Mouse (Mus musculus) urinary bladder, postnatal 4 days (tissue): ENCODE measurements around the gene Hist1h4h.
"Not testable (repeated sequence)": the region's sequence is repeated elsewhere in the genome, so short reads cannot be mapped to it uniquely, and the experiment has no call there.

Experiments
- DNase-seq, 2 experiments: peaks; one replicate each; pipeline ENCODE4 v3.0.0; 2021 to 2022; ENCODE audit warnings: low spot score in 2 of 2

The Hist1h4h gene

DNA sequence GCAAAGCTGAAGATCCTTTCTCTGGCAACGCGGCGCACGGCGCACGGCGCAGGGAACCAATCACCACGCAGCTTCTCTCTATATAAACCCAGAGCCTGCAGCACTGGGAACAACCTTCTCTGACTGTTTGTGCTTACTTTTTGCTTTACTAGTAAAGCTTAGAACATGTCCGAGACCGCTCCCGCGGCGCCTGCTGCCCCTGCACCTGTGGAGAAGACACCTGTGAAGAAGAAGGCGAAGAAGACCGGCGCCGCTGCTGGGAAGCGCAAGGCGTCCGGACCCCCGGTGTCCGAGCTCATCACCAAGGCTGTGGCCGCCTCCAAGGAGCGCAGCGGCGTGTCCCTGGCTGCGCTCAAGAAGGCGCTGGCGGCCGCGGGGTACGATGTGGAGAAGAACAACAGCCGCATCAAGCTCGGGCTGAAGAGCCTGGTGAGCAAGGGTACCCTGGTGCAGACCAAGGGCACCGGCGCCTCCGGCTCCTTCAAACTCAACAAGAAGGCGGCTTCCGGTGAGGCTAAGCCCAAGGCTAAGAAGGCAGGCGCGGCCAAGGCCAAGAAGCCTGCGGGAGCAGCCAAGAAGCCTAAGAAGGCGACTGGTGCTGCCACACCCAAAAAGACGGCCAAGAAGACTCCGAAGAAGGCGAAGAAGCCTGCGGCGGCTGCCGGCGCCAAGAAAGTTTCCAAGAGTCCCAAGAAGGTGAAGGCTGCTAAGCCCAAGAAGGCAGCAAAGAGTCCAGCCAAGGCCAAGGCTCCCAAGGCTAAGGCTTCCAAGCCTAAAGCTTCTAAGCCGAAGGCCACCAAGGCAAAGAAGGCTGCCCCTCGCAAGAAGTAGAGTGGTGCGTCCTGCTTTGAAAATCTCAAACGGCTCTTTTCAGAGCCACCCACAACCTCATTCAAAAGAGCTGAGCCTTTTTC is 24.3 kb downstream of the Hist1h4h start:
- peak; percentile 65 to 74 for DNase-seq

DNA sequence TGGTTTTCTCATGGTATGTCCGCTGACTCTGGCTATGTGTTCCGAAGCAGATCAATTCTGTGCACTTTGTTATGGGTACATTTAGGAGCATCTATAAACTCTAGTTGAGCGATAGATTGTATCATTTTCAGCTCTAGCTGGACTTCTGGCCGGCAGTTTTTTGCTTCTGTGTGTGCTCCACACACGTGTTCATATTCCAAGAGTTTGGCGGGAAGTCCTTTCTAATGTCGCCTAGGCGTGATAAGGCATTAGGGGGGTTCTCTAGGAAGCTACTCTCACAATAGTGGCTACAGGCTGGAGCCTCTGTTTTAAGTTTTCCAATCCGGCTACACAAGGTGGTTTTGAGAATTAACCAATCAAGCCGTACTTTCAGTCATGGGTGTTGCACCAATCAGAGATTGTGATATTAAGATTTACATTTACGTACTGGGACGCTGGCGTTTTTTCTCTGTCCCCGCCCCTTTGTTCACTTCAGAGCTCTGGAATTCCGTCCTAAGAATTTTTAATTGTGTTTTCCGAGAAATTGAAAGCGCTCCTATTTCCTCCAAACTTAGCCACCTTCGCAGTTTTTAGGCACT is 25.1 kb downstream of the Hist1h4h start:
- peak in 1 of 2 experiments; percentile 48 for DNase-seq

DNA sequence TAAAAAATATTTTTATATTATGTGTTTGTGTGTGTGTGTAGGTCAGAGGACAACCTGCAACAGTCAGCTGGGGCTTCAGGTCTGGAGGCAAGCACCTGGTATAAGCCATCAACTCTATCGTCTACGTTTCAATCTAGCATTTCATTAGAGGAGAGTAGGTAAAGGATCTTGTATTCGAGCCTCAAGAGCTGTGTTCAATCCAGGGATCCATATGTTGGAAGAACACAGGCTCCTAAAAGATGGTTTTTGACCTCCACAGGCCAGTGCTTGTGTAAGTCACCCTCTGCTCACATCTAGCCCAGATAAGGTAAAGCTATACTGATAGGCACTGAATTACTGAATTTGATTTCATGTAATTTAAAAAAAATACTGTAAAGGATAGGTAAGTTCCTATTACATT is 26.1 kb downstream of the Hist1h4h start:
- DNase-seq: no peak

DNA sequence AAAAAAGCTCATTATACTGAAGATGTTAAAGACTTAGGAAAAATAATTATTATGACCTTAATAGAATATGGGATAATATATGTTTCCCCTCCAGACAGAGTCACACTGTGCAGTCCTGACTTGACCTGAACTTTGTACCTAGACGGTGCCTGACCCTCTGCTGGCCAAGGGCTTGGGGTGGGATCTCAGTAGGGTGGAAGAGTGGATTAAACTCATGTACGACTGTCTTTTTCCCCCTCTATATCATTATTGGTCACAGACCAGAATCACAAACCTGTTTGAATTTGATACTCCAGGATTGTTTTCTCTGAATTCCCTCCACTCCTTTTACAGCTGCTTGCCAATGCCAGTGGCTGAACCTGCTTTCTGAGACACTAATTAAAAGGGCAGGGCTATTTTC is 29.8 kb downstream of the Hist1h4h start:
- not testable (repeated sequence) for DNase-seq

DNA sequence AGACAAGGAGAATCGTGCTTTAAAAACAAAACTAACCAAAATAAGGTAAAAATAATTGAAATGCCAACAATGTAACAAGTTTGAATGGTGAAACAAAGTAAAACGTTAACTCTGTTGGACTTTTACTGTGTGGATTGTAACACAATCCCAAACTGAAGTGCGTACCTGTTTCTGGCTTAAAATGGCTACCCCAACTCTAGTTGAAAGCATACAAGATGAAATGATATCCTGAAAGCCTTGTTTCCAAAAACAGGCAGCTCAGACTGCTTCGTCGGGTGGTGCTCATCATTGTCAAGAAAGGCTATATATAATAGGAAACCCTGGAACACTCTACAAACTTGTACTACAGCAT is 30.7 kb downstream of the Hist1h4h start:
- not testable (repeated sequence) for DNase-seq

DNA sequence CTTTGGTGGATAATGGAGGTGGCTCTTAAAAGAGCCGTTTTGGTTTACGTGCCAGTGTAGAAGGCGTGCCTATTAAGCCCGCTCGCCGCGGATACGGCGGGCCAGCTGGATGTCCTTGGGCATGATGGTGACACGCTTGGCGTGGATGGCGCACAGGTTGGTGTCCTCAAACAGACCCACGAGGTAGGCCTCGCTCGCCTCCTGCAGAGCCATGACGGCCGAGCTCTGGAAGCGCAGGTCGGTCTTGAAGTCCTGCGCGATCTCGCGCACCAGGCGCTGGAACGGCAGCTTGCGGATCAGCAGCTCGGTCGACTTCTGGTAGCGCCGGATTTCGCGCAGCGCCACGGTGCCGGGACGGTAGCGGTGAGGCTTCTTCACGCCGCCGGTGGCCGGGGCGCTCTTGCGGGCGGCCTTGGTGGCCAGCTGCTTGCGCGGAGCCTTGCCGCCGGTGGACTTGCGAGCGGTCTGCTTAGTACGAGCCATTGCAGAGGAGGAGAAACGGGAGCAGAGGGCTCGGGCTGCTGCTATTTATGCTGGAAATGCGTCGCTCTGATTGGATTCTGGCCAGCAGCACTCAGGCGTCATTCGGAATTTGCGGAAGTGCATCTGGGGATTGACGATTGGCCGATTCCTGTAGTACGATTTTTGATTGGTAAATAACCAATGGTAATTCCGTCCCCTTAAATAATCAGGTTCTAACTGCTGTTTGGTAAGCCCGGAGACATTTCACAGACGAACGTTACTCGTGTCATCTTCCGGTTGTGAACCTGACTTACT is 31.2 kb downstream of the Hist1h4h start, which contains the start of gene Hist1h3e:
Gene Hist1h3e, minus strand, starts transcription at position 487 of the 777 bp plus-strand sequence.
- peak; percentile 92 to 94 for DNase-seq

DNA sequence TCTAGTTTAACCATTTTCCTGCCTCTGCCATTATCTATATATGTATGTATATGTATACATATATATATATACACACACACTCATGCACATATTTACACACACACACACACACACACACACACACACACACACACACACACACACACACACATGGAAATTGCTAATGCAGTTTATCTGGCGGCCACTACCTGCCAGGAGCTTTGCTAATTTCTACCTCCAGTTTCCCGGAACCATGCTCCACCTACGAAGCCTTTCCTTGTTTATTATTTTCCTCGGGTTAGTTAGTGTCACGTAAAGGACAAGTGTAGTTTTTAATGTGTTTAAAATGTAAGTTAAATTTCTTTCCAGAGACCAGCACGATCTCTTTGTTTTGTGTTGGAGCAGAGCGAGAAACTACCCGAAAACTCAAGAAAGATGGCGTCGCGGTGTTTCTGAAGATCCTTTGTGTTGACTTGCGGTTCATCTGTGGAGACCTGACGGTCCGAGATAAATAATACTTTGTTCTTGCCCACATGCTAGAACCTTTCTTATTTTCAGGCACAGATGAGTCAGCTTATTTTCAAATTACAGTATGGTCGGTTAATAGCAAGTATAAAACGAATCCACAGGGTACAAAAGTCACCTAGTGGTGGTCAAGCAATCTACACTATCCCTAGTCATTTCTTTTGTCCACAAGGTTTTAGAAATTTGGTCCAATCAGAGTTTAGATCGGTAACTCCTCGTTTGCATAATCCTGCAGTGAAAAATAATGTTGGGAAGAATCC is 32.0 kb downstream of the Hist1h4h start:
- DNase-seq: no peak

DNA sequence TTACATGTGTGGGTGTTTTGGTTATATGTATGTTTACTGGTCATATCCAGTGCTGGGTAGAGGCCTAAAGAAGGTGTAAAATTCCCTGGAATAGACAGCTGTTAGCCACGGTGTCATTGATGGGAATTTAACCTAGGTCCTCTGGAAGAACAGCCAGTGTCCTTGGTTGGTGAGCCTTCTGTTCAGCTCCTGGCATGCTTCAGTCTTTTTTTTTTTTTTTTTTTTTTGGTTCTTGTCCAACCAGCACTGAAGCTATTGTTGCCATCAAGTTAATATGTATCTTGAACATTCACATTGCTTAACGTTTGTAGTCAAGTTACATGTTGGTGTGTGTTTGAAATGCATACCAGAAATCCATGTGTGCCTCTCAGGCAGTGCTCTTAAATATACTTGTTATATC is 33.6 kb downstream of the Hist1h4h start:
- no peak for DNase-seq

DNA sequence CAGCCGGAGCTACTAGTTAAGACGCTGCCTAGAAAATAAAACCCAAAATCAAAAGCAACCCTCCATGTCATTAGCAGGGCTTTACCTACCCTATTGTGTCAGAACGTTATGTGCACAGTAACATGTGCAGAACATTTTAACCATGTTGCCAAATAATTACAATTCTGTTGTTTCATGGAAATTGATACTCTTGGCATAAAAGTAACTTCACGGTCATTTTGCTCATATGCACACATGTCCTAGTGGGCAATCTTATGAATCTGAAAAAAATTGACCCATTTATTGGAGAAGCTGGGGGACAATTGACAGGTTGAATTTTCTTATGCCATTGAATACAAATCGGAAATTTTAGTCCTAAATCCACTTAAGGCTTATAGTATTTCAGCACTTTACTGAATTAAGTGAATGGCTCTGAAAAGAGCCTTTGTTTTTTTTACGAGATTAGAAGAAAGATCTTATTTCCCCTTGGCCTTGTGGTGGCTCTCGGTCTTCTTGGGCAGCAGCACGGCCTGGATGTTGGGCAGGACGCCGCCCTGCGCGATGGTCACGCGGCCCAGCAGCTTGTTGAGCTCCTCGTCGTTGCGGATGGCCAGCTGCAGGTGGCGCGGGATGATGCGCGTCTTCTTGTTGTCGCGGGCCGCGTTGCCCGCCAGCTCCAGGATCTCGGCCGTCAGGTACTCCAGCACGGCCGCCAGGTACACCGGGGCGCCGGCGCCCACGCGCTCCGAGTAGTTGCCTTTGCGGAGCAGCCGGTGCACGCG is 39.6 kb downstream of the Hist1h4h start:
- not testable (repeated sequence) for DNase-seq

DNA sequence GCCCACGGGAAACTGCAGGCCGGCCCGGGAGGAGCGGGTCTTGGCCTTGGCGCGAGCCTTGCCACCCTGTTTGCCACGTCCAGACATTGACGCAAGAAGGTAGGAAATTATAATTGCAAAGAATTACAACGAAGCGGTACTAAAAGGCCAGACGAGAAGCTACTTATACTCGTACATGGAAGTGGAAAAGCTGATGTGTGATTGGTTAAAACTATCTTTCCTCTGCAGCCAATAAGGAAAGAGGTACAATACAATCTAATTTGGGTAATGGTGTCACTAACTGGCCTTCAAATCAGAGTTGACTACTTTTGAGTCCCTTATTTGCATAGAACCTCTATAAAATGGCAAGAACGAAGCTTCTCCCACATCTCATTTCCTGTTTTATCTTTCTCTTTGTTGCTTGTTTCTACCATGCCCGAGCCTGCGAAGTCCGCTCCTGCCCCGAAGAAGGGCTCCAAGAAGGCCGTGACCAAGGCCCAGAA is 40.2 kb downstream of the Hist1h4h start, which contains the start of the genes Hist1h2ae and Hist1h2bg:
Gene Hist1h2ae, minus strand, starts transcription at position 199 of the 482 bp plus-strand sequence.
Gene Hist1h2bg, plus strand, starts transcription at position 375 of the 482 bp plus-strand sequence.
- peak in 1 of 2 experiments; percentile 60 for DNase-seq

DNA sequence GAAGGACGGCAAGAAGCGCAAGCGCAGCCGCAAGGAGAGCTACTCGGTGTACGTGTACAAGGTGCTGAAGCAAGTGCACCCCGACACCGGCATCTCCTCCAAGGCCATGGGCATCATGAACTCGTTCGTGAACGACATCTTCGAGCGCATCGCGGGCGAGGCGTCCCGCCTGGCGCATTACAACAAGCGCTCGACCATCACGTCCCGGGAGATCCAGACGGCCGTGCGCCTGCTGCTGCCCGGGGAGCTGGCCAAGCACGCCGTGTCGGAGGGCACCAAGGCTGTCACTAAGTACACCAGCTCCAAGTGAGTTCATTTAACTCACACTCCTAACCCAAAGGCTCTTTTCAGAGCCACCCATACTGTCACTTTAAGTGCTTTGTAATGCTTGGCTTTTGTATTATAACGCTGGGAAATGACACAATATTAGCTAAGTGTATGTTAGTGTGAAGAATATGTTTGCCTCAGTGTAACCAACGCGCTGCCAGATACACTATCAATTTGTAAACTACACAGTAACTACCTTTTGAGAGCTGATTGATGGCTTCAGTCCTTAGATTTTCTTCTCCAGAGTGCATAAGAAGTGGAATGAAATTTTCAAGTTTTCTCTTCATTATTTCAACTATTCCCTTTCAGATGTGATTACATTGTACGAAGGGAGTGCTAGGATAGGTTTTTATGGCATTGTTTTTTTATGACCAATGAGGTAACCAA is 40.8 kb downstream of the Hist1h4h start:
- DNase-seq: not testable (repeated sequence)

DNA sequence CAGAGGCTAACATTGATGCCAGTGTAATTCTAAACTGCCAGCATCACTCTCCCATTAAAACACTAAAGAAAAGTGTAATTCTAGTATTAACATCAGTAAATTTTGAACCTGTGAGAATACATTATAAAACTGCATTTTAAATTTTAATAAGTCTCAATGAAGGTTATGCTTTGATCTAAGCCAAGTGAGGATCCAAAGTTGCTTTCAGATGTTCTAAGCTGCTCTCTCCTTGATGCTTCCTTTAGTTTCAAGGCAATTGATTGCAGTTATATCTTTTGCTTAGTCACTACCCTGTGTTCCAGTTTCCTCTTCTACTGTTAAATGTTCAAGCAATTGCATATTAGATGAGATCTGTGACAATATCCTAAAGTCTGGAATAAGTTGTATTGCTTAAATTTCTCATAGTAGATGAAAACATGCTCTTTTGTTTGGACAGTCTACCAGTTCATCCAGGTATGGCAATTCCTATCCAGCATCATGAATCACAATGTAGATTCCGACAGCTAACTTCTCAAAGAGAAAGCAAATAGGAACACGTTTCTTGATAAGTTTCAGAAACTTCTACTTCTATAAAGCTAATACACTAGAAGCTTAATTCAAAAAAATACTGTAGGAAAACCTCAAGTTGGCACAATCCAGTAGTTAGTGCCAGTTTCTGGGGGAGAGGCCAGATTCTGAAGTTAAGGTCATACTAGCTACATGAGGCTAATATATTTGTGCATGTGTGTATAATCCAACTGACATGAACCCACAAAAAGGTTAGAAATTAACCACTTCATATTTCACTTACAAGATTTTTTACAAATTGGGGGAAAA is 41.6 kb downstream of the Hist1h4h start:
- no peak for DNase-seq

DNA sequence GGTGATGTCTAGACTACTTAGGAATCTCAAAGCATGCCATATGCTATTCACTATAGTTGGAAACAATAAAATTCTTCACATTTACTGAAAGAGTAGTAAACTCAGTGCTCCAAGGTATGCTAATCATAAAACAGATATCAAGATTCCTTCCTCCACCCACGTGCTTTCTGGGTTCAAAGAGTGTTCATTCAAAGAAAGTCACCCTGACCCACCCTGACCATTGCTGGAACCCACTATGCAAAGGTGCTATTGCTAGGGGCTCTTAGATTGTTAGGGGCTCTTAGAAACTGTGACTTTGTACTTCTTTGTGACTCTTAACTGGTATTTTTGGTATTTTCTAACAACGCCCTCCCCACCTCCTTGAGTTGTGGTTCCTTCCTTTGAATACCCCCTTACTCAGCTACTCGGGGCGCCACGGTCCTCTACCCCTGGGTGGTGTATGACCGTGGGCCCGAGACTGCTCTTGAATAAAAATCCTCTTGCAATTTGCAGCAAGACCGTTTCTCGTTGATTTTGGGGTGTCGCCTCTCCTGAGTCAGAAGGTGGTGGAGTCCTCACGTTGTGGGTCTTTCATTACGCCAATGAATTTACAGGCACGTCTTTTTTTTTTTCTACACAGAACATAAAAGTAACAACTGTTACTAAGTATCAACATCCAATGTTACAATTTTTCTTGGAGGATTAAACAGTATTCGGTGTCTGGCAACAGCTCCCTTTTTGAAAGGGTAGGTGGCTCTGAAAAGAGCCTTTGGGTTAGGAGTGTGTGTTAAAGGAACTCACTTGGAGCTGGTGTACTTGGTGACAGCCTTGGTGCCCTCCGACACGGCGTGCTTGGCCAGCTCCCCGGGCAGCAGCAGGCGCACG is 42.4 kb downstream of the Hist1h4h start:
- not testable (repeated sequence) for DNase-seq

DNA sequence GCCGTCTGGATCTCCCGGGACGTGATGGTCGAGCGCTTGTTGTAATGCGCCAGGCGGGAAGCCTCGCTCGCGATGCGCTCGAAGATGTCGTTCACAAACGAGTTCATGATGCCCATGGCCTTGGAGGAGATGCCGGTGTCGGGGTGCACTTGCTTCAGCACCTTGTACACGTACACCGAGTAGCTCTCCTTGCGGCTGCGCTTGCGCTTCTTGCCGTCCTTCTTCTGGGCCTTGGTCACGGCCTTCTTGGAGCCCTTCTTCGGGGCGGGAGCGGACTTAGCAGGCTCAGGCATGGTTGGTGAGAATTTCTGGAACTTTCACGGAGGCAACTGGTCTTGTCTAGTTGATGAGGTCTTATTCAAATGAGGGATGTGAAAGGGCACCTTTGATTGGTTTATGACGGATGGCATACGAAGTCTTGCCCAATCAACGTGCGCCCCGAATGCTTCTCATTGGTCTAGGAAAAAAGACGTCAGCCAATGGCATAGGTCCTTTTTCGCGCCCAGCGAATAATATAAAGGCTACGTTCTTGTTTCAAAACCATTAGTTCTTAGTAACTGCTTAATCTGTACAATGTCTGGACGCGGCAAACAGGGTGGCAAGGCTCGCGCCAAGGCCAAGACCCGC is 43.2 kb downstream of the Hist1h4h start, which contains the start of the genes Hist1h2bf and Hist1h2ad:
Gene Hist1h2bf, minus strand, starts transcription at position 299 of the 627 bp plus-strand sequence.
Gene Hist1h2ad, plus strand, starts transcription at position 484 of the 627 bp plus-strand sequence.
- peak; percentile 86 for DNase-seq

DNA sequence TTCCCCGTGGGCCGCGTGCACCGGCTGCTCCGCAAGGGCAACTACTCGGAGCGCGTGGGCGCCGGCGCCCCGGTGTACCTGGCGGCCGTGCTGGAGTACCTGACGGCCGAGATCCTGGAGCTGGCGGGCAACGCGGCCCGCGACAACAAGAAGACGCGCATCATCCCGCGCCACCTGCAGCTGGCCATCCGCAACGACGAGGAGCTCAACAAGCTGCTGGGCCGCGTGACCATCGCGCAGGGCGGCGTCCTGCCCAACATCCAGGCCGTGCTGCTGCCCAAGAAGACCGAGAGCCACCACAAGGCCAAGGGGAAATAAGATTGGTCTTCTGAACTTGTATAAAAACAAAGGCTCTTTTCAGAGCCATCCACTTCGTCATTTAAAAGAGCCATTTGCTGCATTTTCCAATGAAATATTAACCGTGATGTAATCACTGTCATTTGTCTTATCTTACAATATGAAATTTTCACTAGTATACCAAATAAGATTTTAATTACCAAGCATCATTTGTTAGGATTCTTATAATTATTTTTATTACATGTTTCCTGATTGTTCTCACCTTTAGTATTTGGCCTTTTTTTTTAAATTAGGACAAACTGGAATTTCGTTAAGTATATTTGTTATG is 43.8 kb downstream of the Hist1h4h start:
- DNase-seq: not testable (repeated sequence)

DNA sequence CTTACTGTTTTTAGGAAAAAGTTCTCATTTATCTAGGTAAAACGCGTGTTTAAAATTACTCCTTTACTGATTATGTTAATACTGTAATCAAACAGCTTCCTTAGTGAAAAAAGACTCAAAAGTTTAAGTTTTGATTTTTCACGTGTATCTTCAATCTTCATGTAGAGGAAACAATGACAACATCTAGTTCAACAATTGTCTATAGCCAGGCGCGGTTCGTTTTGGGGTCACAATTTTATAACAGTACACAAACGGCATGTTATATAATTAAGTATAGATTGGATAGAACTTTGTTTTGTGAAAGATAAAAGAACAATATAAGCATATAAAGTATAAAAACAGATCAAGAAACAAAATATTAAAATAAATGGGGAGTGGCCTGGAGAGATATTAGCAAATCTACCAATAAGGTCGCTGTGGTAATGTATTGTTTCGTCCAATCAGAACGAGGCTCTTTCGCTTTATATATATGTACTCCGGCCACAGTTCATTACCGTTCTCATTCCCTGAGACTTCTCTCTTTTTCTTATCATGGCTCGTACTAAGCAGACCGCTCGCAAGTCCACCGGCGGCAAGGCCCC is 44.5 kb downstream of the Hist1h4h start, which contains the start of gene Hist1h3d:
Gene Hist1h3d, plus strand, starts transcription at position 493 of the 581 bp plus-strand sequence.
- peak in 1 of 2 experiments; percentile 33 for DNase-seq
